Mouse (Mus musculus): Measurements from ENCODE around the gene Stard3.

DNA sequence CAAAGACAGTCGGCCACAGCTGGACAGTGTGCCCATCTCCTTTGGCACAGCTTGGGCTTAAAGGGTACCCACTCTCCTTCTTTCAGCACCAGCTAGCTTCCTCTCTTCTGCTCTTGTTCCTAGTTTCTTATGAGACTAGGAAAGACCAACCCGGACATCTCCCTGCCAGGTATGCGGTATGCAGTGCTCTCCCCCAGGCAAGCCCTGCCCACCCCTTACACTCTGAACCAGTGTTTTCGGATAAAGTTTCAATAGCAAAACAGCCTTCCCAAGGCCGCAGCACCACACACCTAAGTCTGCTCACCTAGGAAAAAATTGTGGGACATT lies 36.5 kb upstream of the Stard3 start:
- TF ChIP-seq MEF2A (IDR thresholded peaks at IDR 0.05; ENCODE audit: extremely low read depth, insufficient replicate concordance, low read depth, low read length, poor library complexity, severe bottlenecking) (no peak), EP300 (IDR thresholded peaks at IDR 0.05; ENCODE audit: low read depth in 1 of 2, low read length in 2 of 2) (no peak), E2F4 (IDR thresholded peaks at IDR 0.05; ENCODE audit: borderline replicate concordance, low read depth, low read length) (no peak), MAX (IDR thresholded peaks at IDR 0.05; ENCODE audit: low read length) (no peak), MXI1 (IDR thresholded peaks at IDR 0.05; ENCODE audit: low read depth, low read length) (no peak), ZNF384 (IDR thresholded peaks at IDR 0.05; ENCODE audit: low read depth, low read length) (no peak), CTCF (IDR thresholded peaks at IDR 0.05 in 2 of 3, conservative IDR thresholded peaks at IDR 0.05 in 1 of 3; ENCODE audit: control insufficient read depth in 1 of 3, insufficient read depth in 1 of 3, low read depth in 2 of 3, low read length in 3 of 3, poor library complexity in 1 of 3, severe bottlenecking in 1 of 3) (no peak), POLR2A (IDR thresholded peaks at IDR 0.05; ENCODE audit: control insufficient read depth in 1 of 2, insufficient read depth in 1 of 2, low read depth in 1 of 2, low read length in 2 of 2, poor library complexity in 1 of 2) (no peak), GATA1 (IDR thresholded peaks at IDR 0.05; ENCODE audit: low read depth, low read length) (no peak), TCF12 (IDR thresholded peaks at IDR 0.05; ENCODE audit: low read depth, low read length) (no peak)
